Mouse (Mus musculus) testis, postnatal 10 days (tissue): ENCODE measurements at regions not wholly inside any gene's neighbourhood (a gene's known extent, or its start where the extent isn't known, plus 50 kb on each side); places are given as distances from the start of the nearest gene placed in this dataset.

ENCODE experiments used
- DNase-seq: peaks from one replicate; pipeline ENCODE4 v3.0.0; 2021; ENCODE audit warnings: low spot score

GRCm38 (mm10) chr5:111835737-111836667, 102.3 kb downstream of the Gm26897 start:
- DNase-seq, result no peak

GRCm38 (mm10) chr5:111836668-111837234, 103.0 kb downstream of the Gm26897 start:
- no peak for DNase-seq

DNA sequence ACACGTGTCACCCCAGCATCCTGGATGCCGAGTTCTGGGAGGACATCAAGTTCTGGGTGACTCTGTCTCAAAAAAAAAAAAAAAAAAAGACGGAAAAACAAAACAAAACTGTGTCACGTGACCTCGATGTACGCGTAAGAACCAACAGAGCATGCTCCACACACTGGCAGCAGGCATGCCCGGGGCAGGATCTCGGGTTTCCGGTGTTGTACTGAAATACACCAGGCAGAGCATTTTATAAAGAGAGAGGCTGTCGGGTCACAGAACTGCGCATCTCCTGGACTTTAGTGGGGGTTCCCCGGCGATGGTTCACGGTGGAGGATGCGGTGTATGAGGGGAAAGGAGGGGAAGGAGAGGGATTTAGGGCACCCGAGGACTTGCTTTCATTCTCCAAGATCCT, 108.7 kb downstream of the Gm26897 start:
- DNase-seq, result no peak

GRCm38 (mm10) chr5:111843622-111844239, 110.0 kb downstream of the Gm26897 start:
- DNase-seq, result no peak

GRCm38 (mm10) chr5:111844528-111844927, 110.8 kb downstream of the Gm26897 start:
- no peak for DNase-seq

DNA sequence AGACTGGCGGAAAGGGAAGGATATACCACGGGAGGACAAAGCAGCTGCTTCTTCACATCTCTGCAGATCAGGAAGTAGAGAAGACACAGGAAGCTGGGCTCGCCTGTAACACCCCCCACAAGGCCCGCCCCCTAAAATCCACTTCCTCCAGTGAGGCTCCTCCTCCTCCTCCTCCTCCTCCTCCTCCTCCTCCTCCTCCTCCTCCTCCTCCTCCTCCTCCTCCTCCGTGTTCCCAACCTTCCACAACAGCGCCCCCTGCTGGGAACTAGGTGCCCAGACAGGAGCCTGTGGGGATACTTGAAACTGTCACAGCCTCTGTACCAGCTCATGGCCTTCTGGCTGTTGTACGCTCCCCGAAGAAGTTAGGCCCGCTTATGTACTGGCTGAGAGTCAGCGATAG, 115.2 kb downstream of the Gm26897 start:
- peak; percentile 50 for DNase-seq

GRCm38 (mm10) chr5:111852682-111853081, 119.0 kb downstream of the Gm26897 start:
- no peak for DNase-seq

- no peak for DNase-seq
Observed at GRCm38 (mm10) chr5:111855366-111855765, 121.6 kb downstream of the Gm26897 start.

- DNase-seq, result no peak
Observed at GRCm38 (mm10) chr5:111857200-111857599, 123.5 kb downstream of the Gm26897 start.

GRCm38 (mm10) chr5:111860436-111860835, 126.7 kb downstream of the Gm26897 start:
- no peak for DNase-seq

- no peak for DNase-seq
Observed at GRCm38 (mm10) chr5:111862331-111862730, 128.6 kb downstream of the Gm26897 start.

DNA sequence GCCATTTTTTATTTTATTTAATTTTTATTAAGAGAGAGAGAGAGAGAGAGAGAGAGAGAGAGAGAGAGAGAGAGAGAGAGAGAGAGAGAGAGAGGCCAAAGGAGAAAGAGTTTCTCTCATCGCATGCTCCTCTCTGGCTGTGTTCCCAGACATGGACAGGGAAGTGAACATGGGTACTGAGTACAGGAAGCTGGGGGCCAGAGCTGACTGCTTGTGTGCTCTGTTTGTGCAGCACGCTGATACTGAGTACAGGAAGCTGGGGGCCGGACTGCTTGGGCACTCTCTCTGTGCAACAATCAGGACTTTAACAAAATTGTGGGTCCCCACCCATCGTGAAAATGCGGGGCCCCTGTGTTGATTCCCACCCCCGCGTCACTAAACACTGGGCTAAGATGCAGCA, 130.2 kb downstream of the Gm26897 start:
- DNase-seq, result no peak

DNA sequence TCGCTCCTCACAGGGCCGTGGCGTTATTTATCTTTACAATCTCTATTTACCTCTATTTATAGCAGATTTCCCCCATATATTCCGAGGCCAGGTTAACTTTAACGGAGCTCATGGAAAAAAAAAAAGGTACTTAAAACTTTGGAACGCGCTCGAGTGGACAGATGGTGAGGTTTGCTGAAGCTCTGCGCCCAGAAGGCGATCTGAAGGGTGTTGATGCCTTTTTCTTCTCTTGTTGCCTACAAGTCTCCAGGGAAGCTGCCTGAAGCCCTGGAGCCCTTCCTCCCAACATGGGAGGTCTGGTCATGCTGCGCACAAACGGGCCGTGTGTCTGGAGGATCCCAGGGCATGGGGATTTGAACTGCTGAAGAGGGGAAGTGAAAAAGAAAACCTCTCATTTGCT, 130.9 kb downstream of the Gm26897 start:
- DNase-seq, result no peak

DNA sequence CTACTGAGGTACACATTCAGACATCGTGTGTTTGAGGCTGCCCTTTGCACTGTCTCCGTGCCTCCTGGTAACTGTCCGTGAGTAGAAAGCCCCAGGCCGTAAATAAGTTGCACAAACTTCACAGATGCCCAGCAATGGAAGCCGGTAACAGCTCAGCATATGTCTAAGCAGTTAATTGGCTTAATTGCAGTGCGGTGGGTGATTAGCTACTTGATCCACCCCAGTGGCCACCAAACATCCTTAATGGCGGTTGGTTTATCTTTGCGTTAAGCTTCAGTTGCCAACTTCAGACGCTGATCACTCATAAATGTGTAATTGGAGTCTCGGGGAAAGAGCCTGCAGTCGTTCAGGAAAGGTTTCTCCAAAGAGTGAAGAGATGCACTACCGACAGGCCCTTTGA, 135.3 kb downstream of the Gm26897 start:
- no peak for DNase-seq

DNA sequence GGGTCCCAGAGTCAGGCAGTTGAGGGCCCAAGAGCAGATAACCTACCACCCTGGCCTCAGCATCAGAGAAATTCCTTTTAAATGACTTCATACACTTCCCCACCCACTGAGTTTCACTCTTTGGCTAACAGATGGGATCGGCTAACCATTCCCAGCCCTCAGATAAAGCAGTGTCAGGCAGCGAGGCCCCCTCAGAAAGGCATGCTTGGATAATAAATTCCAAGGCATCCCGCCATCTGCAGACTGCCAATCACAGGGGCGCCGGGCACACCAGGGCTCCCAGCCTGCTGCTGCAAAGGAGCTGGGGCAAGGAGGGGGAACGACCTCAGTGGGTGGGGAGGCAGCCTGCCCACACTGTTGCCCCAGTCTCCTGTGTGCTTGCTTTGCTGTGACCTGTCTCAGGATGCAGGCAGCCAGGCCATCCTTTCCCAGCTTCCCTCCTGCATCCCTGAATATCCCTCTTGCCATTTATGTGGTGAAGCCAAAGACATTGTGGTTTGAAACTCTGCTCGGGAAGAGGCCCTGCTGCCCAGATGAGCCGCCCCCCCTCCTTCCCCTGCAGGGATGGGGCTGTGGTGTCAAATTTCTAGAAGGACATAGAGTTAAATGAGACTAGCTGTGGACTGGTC, 143.6 kb downstream of the Gm26897 start:
- DNase-seq, result no peak

GRCm38 (mm10) chr5:111879044-111879443, 145.3 kb downstream of the Gm26897 start:
- no peak for DNase-seq

- no peak for DNase-seq
Observed at GRCm38 (mm10) chr5:111880268-111880667, 146.5 kb downstream of the Gm26897 start.

DNA sequence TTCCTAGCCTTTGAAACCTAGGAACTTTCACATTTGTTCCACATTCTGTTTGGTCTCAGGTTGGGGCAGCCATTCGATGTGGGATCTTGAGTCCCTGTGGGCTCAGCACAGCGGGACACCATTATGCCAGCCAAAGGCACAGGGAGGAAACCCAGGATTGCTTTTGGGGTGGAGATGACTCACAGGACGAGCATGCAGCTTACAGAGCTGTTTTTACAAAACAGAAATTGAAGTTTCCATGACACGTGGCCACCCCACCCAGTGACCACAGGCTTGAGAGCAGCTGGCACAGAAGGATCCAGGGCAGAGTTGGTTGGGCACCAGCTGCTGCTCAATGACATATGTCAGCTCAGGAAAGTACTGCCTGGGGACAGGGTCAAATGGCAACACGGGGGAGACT, 147.8 kb downstream of the Gm26897 start:
- no peak for DNase-seq

- DNase-seq, result no peak
Observed at GRCm38 (mm10) chr5:111887281-111887680, 153.6 kb downstream of the Gm26897 start.

- peak; percentile 64 for DNase-seq
Observed at GRCm38 (mm10) chr5:111890800-111891199, 157.1 kb downstream of the Gm26897 start.

GRCm38 (mm10) chr5:111891261-111891693, 157.6 kb downstream of the Gm26897 start:
- DNase-seq, result peak; percentile 44

GRCm38 (mm10) chr5:111892956-111893355, 159.2 kb downstream of the Gm26897 start:
- DNase-seq, result no peak
